Mouse (Mus musculus) limb, embryonic 12.5 days (tissue): ENCODE results near the gene Pcsk1n. TPM values are rescaled to one million over a fixed set of nuclear protein-coding genes. Genes with fewer than 3 reads are reported as not detected.

Source experiments
- polyA plus RNA-seq: library from polyadenylated mRNA; unstranded; fragments of >200 nt; fragmentation: Nextera tagmentation; extraction: Ambion mirVana; gene quantifications from 2 replicates; pipeline ENCODE4 v1.2.1, GENCODE M21; 2016

Gene Pcsk1n
- polyA plus RNA-seq, 1 experiment from 2014 or later: 0.99 TPM

Other genes with a start within 250 kb of the Pcsk1n start
- 68.9 and 76.6 TPM in 2 replicates for gene Plp2, start 248.4 kb upstream of the Pcsk1n start, polyA plus RNA-seq
- gene Magix, start 238.6 kb upstream of the Pcsk1n start, polyA plus RNA-seq: 0.31 TPM in 1 of 2 replicates, not detected in the other
- 42.9 and 43.2 TPM in 2 replicates for gene Gpkow, start 222.7 kb upstream of the Pcsk1n start, polyA plus RNA-seq
- 27.5 and 29.1 TPM in 2 replicates for gene Wdr45, start 205.5 kb upstream of the Pcsk1n start, polyA plus RNA-seq
- gene Gm45208, start 197.6 kb upstream of the Pcsk1n start, polyA plus RNA-seq: 0.96 TPM in 1 of 2 replicates, not detected in the other
- gene Praf2, start 191.4 kb upstream of the Pcsk1n start, polyA plus RNA-seq: 66.5 and 70.9 TPM in 2 replicates
- gene Ccdc120, start 168.9 kb upstream of the Pcsk1n start, polyA plus RNA-seq: 22.5 and 24.8 TPM in 2 replicates
- gene Tfe3, start 157.3 kb upstream of the Pcsk1n start, polyA plus RNA-seq: 27.7 and 30.4 TPM in 2 replicates
- 43.5 and 44.7 TPM in 2 replicates for gene Gripap1, start 130.1 kb upstream of the Pcsk1n start, polyA plus RNA-seq
- gene Kcnd1, start 97.5 kb upstream of the Pcsk1n start, polyA plus RNA-seq: 0.80 and 0.90 TPM in 2 replicates
- gene Otud5, start 78.5 kb upstream of the Pcsk1n start, polyA plus RNA-seq: 58.0 and 67.0 TPM in 2 replicates
- 6.2 and 6.8 TPM in 2 replicates for gene Pim2, start 41.6 kb upstream of the Pcsk1n start, polyA plus RNA-seq
- 26.8 and 30.8 TPM in 2 replicates for gene Slc35a2, start 35.8 kb upstream of the Pcsk1n start, polyA plus RNA-seq
- 147 and 149 TPM in 2 replicates for gene Pqbp1, start 20.6 kb upstream of the Pcsk1n start, polyA plus RNA-seq
- 153 and 159 TPM in 2 replicates for gene Timm17b, start 20.5 kb upstream of the Pcsk1n start, polyA plus RNA-seq
- not detected in 2 replicates for gene Gm10491, start 12.0 kb upstream of the Pcsk1n start, polyA plus RNA-seq
- not detected in 2 replicates for gene Gm10490, start 10.3 kb upstream of the Pcsk1n start, polyA plus RNA-seq
- not detected in 2 replicates for gene Eras, start 8.8 kb downstream of the Pcsk1n start, polyA plus RNA-seq
- 52.9 and 53.6 TPM in 2 replicates for gene Hdac6, start 28.1 kb downstream of the Pcsk1n start, polyA plus RNA-seq
- gene Gata1, start 58.2 kb downstream of the Pcsk1n start, polyA plus RNA-seq: 2.0 and 2.3 TPM in 2 replicates
- gene Glod5, start 98.7 kb downstream of the Pcsk1n start, polyA plus RNA-seq: not detected in 2 replicates
- 87.7 and 90.6 TPM in 2 replicates for gene Suv39h1, start 154.9 kb downstream of the Pcsk1n start, polyA plus RNA-seq
- gene Was, start 170.7 kb downstream of the Pcsk1n start, polyA plus RNA-seq: 0.10 and 0.31 TPM in 2 replicates
- gene Wdr13, start 213.1 kb downstream of the Pcsk1n start, polyA plus RNA-seq: 20.5 and 20.9 TPM in 2 replicates
- gene Rbm3, start 226.1 kb downstream of the Pcsk1n start, polyA plus RNA-seq: 531 and 573 TPM in 2 replicates